Mouse (Mus musculus): ENCODE measurements around the gene Pde1c. TPM values are rescaled to one million over a fixed set of nuclear protein-coding genes. Genes with fewer than 3 reads are reported as not detected.

Pde1c gene
- polyA plus RNA-seq, 1 experiment from 2014 or later = 3.5 TPM

DNA sequence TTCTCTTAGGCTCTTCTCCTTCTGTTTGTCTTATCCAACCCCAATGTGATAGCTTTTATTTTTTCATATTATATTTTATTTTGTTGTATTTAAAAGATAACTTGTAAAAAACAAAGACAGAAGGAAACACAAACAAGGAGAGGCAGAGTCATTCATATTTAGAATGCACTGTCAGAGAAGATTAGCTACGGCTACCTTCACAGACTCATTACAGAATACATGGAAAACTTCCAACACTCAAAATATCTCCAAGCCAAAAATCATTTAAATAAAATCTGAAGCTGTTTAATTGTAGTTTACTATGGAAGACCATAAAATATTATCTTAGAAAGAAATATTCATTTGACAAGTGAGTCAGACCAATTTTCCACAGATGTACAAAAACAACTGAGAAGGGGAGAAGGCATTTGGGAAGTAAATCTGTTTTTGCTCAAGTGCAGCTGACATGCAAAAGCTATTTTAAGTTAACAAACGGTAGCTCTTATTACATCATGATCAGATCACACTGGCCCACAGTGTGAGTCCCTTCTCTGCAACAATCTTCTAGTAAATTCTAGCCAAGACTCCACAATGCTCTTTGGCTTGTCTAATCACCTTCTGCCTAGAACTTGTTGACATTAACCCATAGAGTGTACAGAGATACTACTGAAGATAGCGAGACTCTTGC lies 438.3 kb downstream of the Pde1c start:
- DNase-seq (ENCODE audit: low spot score) = no peak
- no peaks in the 10 kb centered on the region for H3K36me3 ChIP-seq (replicated peaks)
- no peak overlapping the region for H3K27ac ChIP-seq (replicated peaks)
- no peaks in the 10 kb centered on the region for H3K27me3 ChIP-seq (replicated peaks; ENCODE audit: low read depth, poor library complexity, severe bottlenecking)
- H3K4me3 ChIP-seq = no peak overlapping the region
- WGBS = 83% methylated on average over 3 of the region's 3 CpGs
- no peaks in the 10 kb centered on the region for H3K4me1 ChIP-seq
- no peaks in the 10 kb centered on the region for H3K9me3 ChIP-seq

DNA sequence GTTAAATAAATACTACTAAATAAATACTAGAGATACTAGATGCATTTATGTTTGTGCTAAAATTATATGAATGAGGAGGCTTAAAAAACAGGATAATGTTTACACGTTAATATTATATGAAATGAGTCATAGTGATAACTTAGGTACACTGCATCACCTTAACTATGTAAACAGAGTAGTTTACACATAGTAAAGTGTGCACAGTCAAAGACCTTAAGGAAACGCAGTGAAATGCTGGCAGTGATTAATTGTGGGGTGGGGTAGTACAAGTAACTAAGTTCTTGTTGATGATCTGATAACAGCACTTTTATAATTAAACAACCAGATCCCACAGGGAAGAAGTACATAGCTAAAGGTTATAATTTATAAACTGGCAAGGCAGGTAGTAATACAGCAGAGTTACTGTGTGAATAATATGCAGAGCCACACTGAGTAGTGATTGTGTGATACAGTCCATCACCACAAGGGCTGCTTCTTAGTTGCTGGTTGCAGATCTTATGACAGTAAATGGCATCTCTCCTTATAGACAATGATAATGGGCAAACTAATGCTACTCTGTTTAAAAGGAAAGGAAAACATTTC lies 469.3 kb downstream of the Pde1c start:
- H3K4me1 ChIP-seq = no peaks in the 10 kb centered on the region
- 89% methylated on average over 2 of the region's 2 CpGs for WGBS
- no peak overlapping the region for H3K4me3 ChIP-seq
- no peaks in the 10 kb centered on the region for H3K36me3 ChIP-seq (replicated peaks)
- DNase-seq (ENCODE audit: low spot score) = no peak
- no peak overlapping the region for H3K27ac ChIP-seq (replicated peaks)
- no peaks in the 10 kb centered on the region for H3K27me3 ChIP-seq (replicated peaks; ENCODE audit: low read depth, poor library complexity, severe bottlenecking)
- H3K9me3 ChIP-seq = peaks cover 6% of the 10 kb centered on the region

- no peak overlapping the region for H3K4me3 ChIP-seq
- no peaks in the 10 kb centered on the region for H3K27me3 ChIP-seq (replicated peaks; ENCODE audit: low read depth, poor library complexity, severe bottlenecking)
- no peak for DNase-seq (ENCODE audit: low spot score)
- H3K27ac ChIP-seq (replicated peaks) = no peak overlapping the region
- H3K4me1 ChIP-seq = no peaks in the 10 kb centered on the region
- peaks cover 6% of the 10 kb centered on the region for H3K9me3 ChIP-seq
- 78% methylated on average over 5 of the region's 5 CpGs for WGBS
- no peaks in the 10 kb centered on the region for H3K36me3 ChIP-seq (replicated peaks)
Measured at GRCm38 (mm10) chr6:56098427-56098826, 470.5 kb downstream of the Pde1c start.

- Histone ChIP-seq H3K27ac (replicated peaks) (no peak overlapping the region), H3K4me3 (no peak overlapping the region), H3K9me3 (no peaks in the 10 kb centered on the region), H3K4me1 (no peaks in the 10 kb centered on the region), H3K36me3 (replicated peaks) (no peaks in the 10 kb centered on the region), H3K27me3 (replicated peaks; ENCODE audit: low read depth, poor library complexity, severe bottlenecking) (no peaks in the 10 kb centered on the region)
- DNase-seq (ENCODE audit: low spot score) = no peak
- WGBS = 49% methylated on average over 4 of the region's 4 CpGs
Measured at GRCm38 (mm10) chr6:56076378-56076805, 492.5 kb downstream of the Pde1c start.

DNA sequence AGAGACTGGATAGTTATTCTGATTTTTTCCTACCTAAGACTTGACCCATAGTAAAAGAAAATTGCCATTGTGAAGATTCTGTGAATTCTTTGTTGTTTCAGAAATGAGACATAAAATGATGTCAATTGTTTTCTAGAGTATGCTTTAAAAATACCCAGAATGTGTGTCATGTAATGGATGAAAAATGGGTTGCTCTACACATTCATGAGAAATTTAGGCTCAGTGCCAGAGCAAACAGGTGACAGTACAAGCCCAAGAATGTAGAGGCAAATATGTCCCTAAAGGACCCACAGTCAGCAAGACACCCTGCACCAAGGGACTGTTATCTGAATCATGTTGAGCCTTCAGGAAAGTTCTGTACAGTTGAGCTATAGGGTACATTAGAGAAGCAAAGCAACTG lies 500.4 kb downstream of the Pde1c start:
- Histone ChIP-seq H3K9me3 (no peaks in the 10 kb centered on the region), H3K27me3 (replicated peaks; ENCODE audit: low read depth, poor library complexity, severe bottlenecking) (no peaks in the 10 kb centered on the region), H3K4me1 (no peaks in the 10 kb centered on the region), H3K27ac (replicated peaks) (no peak overlapping the region), H3K36me3 (replicated peaks) (no peaks in the 10 kb centered on the region), H3K4me3 (no peak overlapping the region)
- DNase-seq (ENCODE audit: low spot score) = no peak

DNA sequence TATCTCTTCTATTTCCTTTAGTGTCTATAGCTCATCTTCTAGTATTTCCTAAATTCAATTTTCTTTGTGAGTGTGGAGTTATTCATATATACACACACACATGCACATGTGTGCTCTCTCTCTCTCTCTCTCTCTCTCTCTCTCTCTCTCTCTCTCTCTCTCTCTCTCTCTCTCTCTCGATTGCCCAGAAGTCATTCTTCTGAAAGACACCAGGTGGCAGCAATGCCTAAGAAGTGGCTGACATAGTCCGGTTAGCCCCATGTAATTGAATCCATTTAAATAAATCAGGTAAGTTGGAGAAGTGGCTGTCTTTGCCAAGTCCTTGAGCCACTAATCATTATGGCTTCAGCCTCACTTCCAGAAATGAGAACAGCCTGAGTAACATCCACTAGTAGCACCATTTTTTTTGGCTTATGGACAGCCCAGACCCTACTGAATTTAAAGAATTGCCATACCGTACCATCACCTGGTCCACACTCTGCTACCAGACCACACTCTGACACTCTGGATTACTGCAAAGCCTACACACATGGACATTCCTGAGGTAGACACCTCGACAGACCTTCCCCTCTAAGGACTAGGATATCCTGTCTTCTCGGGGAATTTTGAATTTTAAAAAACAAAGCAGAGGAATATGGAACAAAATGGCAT lies 502.1 kb downstream of the Pde1c start:
- Histone ChIP-seq H3K27ac (replicated peaks) (no peak overlapping the region), H3K4me3 (no peak overlapping the region), H3K27me3 (replicated peaks; ENCODE audit: low read depth, poor library complexity, severe bottlenecking) (no peaks in the 10 kb centered on the region), H3K9me3 (no peaks in the 10 kb centered on the region), H3K4me1 (no peaks in the 10 kb centered on the region), H3K36me3 (replicated peaks) (no peaks in the 10 kb centered on the region)
- peak; percentile 50 for DNase-seq (ENCODE audit: low spot score)
- WGBS = 47% methylated on average over 5 of the region's 5 CpGs

- Histone ChIP-seq H3K9me3 (no peaks in the 10 kb centered on the region), H3K27me3 (replicated peaks; ENCODE audit: low read depth, poor library complexity, severe bottlenecking) (no peaks in the 10 kb centered on the region), H3K4me3 (no peak overlapping the region)
Measured at GRCm38 (mm10) chr6:56063736-56064135, 505.2 kb downstream of the Pde1c start.

DNA sequence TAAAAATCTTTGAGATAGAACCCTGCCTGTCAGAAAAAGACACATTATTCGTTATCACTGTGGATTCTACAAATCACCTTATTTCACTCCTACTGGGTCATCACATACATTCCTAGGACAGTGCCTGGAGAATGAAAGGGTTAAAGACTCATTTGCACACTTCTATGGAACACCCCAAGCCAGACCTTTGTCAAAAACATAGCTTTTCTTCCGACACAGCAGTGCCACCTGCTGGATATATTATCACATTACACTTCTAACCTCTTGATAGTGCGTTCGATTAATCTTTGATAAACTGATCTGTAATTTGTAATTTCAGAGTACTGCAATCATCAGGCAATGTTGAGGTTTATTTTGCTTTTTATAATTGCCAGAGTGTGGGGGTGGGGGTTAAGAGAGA lies 519.8 kb downstream of the Pde1c start:
- no peaks in the 10 kb centered on the region for H3K4me1 ChIP-seq
- no peak overlapping the region for H3K27ac ChIP-seq (replicated peaks)
- no peak overlapping the region for H3K4me3 ChIP-seq
- no peaks in the 10 kb centered on the region for H3K36me3 ChIP-seq (replicated peaks)
- H3K27me3 ChIP-seq (replicated peaks; ENCODE audit: low read depth, poor library complexity, severe bottlenecking) = no peaks in the 10 kb centered on the region
- no peaks in the 10 kb centered on the region for H3K9me3 ChIP-seq
- peak; percentile 32 for DNase-seq (ENCODE audit: low spot score)
- 38% methylated on average over 4 of the region's 4 CpGs for WGBS

More at GRCm38 (mm10) chr6:56063736-56064135, 505.2 kb downstream of the Pde1c start:
- Histone ChIP-seq H3K27ac (replicated peaks) (no peak overlapping the region), H3K4me1 (no peaks in the 10 kb centered on the region), H3K36me3 (replicated peaks) (no peaks in the 10 kb centered on the region)
- no peak for DNase-seq (ENCODE audit: low spot score)

GRCm38 (mm10) chr6:56048580-56048979 lies 520.3 kb downstream of the Pde1c start:
- WGBS = 89% methylated on average over 3 of the region's 3 CpGs
- no peaks in the 10 kb centered on the region for H3K4me1 ChIP-seq
- H3K9me3 ChIP-seq = no peaks in the 10 kb centered on the region
- DNase-seq (ENCODE audit: low spot score) = no peak
- no peaks in the 10 kb centered on the region for H3K36me3 ChIP-seq (replicated peaks)
- H3K27me3 ChIP-seq (replicated peaks; ENCODE audit: low read depth, poor library complexity, severe bottlenecking) = no peaks in the 10 kb centered on the region
- no peak overlapping the region for H3K4me3 ChIP-seq
- no peak overlapping the region for H3K27ac ChIP-seq (replicated peaks)

DNA sequence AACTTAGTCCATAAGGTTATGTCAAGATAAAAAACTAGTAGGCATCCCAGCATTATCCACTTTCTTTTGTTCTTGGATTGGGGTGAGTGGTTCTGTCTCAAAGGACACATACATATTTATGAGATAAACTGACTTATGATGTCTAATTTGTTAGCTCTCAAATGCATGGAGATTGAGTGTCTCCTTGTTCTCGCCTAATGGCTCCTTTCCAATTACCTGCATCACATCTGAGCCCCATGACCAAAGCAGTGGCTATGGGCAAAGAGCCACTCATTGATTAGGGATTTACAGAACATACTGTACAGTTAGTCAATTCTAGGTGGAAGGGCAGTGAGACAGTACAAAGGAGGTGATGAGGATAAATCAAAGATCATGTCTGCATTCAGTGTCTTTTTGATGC lies 524.2 kb downstream of the Pde1c start:
- H3K36me3 ChIP-seq (replicated peaks) = no peaks in the 10 kb centered on the region
- H3K4me1 ChIP-seq = no peaks in the 10 kb centered on the region
- H3K9me3 ChIP-seq = no peaks in the 10 kb centered on the region
- no peak overlapping the region for H3K4me3 ChIP-seq
- WGBS = 72% methylated on average over 1 of the region's 1 CpGs
- no peaks in the 10 kb centered on the region for H3K27me3 ChIP-seq (replicated peaks; ENCODE audit: low read depth, poor library complexity, severe bottlenecking)
- no peak overlapping the region for H3K27ac ChIP-seq (replicated peaks)
- DNase-seq (ENCODE audit: low spot score) = no peak

DNA sequence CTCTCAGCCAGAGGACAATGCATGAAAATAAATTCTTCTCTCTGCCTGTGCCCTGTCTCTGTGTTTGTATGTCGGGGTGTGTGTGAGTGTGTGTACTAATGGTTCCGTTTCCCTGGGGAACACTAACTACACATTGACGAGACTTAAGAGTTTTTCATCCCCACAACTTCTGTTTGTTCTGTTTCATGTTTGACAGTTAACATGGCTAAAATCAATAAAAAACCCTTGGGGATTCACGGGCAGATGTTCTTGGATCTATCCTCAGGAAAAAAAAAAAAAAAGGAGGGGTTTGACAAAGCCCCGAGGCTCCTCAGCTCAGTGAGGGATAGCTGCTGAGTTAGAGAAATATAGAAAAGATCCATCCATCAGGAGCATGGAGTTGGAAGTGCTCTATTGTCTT lies 524.6 kb downstream of the Pde1c start:
- Histone ChIP-seq H3K9me3 (no peaks in the 10 kb centered on the region), H3K36me3 (replicated peaks) (no peaks in the 10 kb centered on the region), H3K4me1 (no peaks in the 10 kb centered on the region), H3K27me3 (replicated peaks; ENCODE audit: low read depth, poor library complexity, severe bottlenecking) (0 out of 2 replicates have a peak, but pooled peaks cover 3% of the 10 kb centered on the region), H3K27ac (replicated peaks) (no peak overlapping the region), H3K4me3 (no peak overlapping the region)
- no peak for DNase-seq (ENCODE audit: low spot score)
- WGBS = 67% methylated on average over 5 of the region's 5 CpGs

DNA sequence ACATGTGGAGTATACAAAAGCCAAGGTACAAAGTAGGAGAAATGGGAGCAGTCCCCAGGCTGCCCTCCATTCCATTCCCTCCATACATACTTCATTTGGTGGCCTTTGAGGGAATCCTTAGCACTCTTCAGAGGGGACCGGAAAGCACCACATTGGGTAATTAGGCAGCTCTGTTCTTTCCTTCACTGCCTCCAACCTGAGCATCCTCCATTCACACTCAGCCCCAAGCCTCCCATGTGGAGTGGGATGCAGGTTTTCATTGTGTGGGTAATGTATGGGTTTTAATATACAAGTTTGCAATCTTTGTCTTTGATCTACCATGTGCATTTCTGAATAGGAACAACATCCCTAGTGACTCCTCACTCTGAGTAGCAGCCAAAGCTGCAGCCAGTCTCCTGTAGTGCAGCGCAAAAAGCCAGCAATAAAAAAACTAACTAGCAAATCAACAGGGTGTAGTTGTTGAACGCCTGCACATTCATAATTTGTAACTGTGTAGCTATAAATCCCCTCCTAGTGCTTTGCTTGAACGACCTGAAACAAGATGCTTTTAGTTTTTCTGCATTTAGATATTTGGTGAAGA lies 529.3 kb downstream of the Pde1c start:
- Histone ChIP-seq H3K27me3 (replicated peaks; ENCODE audit: low read depth, poor library complexity, severe bottlenecking) (peaks cover 10% of the 10 kb centered on the region; the same call in 1 of the 2 replicates), H3K27ac (replicated peaks) (no peak overlapping the region), H3K4me1 (no peaks in the 10 kb centered on the region), H3K36me3 (replicated peaks) (no peaks in the 10 kb centered on the region), H3K4me3 (no peak overlapping the region), H3K9me3 (no peaks in the 10 kb centered on the region)
- 78% methylated on average over 4 of the region's 4 CpGs for WGBS
- DNase-seq (ENCODE audit: low spot score) = no peak

- no peaks in the 10 kb centered on the region for H3K9me3 ChIP-seq
- WGBS = 81% methylated on average over 10 of the region's 10 CpGs
- peaks cover 10% of the 10 kb centered on the region; the same call in 1 of the 2 replicates for H3K27me3 ChIP-seq (replicated peaks; ENCODE audit: low read depth, poor library complexity, severe bottlenecking)
- H3K4me3 ChIP-seq = no peak overlapping the region
- no peaks in the 10 kb centered on the region for H3K36me3 ChIP-seq (replicated peaks)
- DNase-seq (ENCODE audit: low spot score) = no peak
- no peak overlapping the region for H3K27ac ChIP-seq (replicated peaks)
- H3K4me1 ChIP-seq = peaks cover 11% of the 10 kb centered on the region
Measured at GRCm38 (mm10) chr6:56035054-56035453, 533.8 kb downstream of the Pde1c start.

Measured in embryonic facial prominence, embryonic 10.5 days (tissue).